Mouse (Mus musculus) layer of hippocampus, postnatal 14 days (tissue): ENCODE results near the gene Itprip. TPM values are rescaled to one million over a fixed set of nuclear protein-coding genes. Genes with fewer than 3 reads are reported as not detected.

Experiments
- DNase-seq, 2 experiments: peaks; one replicate each; pipeline ENCODE4 v3.0.0; 2021 to 2022; ENCODE audit warnings: low spot score in 2 of 2, mixed read lengths in 1 of 2
- total RNA-seq, 2 experiments: library from RNA; stranded (reverse); gene quantifications; 2 replicates each; pipeline ENCODE4 v1.2.3; 2021

Itprip gene
- total RNA-seq, 2 experiments from 2014 or later: 1.7 to 1.9 TPM

DNA sequence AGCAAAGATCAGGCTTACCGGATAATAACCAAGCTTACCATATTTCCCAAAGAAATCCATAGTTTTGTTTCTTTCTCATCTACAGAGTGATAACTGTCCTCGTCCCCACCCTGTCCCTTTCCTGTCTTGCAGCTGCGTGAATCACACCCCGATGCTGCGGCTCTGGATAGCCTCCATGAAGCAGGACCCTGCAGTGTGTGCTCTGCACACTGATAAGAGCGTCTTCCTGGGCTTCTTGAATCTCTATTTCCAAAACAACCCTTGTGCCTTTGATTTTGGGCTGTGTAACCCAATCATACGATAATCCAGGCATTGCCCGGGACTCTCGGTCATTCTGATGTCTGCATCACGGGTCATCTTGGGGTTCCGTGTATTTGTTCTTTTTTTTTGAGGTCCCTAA is 33.2 kb downstream of the Itprip start:
- no peak for DNase-seq

DNA sequence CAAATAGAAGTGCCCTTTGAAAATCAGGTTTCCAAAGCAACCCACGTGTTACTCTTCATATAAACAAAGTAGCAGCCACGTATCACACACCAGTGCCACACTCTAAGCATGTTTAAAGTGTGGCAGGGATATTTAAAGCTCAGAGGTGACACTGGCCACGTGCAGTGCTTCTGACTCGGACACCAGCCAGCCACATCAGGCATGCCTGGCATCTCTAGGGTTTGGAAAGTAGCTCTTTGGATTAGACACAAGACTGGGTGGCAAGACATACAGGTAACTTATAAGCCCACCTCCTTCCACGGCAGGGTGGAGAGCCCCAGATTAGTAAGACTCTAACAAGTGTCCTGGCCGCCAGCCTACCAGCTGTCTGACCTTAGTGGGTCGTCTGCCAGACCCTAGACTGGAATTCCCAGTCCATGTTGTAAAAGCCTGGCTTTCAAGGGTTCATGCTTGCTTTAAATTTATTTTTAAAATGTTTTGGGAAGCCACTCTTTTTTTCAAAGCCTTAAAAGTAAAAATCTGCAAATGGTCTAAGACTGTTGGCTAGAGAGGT is 33.8 kb downstream of the Itprip start:
- DNase-seq: no peak

DNA sequence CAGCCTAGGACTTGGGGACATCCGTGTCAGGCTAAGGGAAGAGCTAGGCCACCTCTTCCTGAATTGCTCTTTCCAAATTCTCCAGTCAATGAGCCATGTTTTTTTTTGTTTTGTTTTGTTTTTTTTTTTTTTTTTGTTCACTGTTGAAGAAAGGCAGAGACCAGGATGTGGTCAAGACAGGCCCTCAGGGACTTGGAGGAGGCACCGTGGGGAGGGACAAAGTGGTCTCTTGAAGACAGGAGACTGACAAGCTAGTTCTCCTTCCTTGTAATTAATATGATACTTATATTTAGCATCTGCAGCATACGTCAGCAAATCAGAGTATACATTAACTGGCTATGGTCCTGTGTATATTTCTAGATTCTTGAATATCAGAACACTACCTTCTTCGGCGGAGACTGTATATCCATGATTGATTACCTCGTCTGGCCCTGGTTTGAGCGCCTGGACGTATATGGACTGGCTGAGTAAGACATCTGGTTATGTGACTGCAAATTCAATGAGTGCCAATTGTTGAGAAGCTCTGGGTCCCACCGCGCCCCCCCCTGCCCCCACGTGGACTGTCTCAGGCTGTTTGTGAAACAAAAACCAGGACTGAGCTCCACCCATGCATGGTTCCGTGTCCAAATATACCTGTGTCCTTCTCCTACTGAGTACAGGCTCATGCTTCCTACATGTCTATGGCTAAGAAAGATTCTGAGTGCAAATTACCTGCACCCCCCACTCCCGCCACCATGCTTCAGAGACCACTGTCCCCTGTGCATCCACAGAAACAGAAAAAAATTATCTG is 34.6 kb downstream of the Itprip start:
- no peak for DNase-seq

DNA sequence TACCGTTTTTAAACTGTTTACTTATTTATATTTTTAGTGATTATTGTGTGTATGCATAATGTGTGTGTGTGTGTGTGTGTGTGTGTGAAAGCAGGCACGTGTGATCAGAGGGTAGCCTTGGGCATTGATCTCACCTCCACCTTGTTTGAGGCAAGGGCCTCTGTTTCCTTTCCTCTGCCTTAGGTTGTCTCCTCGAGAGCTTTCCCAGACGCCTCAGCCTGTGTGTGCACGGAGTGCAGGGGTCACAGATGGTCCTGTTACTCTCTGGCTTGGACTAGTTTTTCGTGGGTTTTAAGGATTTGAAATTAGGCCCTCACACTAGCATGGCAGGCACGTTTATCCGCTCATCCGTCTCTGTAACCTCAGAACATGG is 36.2 kb downstream of the Itprip start:
- DNase-seq: no peak

DNA sequence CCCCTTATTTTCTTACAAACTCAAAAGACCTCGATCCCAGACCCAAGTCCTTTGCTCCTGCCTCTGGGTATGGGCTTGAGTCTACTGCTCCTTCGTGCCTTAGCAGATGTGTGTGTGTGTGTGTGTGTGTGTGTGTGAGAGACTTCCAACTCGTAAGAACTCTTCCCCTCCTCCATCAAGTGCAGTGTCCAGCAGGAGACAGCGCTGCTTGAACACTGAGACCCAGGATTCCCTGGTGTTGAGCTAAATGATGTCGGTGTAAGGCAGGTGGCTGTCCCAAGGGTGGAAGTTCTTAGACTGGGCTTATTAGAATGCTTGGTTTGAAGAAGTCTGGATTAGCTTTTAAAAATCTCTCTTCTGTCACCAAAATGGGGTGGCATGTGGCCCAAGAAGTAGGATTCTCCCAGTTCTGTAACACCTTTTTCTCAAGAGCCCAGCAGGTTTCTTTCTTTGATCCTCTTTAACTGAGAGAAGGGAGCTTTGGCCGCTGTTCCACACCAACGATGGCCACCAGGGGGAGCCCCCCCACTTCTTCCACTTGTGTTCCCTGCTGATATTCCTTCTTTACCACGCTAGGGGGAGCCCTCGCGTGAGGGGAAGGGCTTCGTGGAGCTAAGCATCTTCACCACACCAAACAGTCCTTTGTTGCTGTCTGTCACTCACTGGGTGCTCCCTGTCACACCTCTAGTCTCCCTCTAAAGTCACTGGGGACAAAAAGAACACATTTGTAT is 36.8 kb downstream of the Itprip start:
- DNase-seq: peak; percentile 75 to 76

DNA sequence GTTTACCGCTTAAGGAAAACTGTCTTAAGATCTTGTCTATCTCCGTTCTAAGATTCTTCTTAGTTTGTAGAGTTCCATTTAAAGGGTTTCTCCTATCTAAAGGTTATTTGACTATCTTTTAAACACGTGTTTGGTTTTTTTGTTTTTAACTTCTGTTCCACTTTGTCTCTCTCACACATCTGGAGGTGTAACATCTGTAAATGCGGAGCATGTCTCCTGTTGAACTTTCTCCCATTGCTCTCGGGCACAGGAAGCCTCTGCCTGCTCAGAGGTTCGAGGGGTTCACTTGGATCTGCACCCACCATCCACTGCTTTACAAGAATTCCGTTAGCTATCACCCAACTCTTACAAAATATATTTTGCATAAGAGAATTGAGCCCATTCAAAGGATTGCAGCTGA is 37.6 kb downstream of the Itprip start:
- no peak for DNase-seq

DNA sequence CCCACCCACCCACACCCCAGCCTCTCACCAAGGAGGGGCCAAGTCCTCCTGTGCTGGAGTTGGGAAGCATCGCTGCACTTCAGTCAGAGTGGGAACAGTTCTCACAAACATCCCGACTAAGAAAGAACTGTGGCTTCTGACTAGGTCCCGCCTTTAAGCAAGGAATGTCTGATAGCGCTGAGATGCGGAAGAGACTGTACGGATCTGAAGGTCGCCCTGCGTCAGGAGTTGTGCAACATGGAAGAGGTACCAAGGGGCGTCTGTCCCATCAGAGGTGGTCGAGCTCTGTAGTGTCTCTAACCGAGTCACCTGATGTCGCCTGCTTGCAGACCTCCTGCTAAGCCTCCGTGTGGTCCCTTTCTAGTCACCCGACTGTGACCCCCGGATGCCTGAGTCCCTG is 42.8 kb downstream of the Itprip start:
- no peak for DNase-seq

DNA sequence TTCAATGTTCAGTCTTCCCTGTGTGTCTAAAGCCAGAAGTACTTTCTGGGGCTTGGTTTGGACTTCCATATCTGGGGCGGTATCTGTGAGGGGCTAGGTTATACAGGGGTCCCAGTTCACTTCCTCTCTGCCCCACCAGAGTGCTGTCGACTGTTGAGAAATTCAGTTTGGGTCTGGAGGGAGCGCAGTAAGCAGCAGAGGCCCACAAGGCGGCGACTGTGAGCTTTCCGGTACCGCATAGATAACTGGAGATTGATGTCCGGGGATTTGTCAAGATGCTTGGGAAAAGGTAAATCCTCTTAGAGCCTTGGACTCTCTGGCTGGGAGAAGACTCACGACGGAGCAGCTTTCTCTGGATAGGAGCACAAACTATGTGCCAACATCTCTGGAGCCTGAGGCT is 47.6 kb downstream of the Itprip start:
- DNase-seq: no peak

DNA sequence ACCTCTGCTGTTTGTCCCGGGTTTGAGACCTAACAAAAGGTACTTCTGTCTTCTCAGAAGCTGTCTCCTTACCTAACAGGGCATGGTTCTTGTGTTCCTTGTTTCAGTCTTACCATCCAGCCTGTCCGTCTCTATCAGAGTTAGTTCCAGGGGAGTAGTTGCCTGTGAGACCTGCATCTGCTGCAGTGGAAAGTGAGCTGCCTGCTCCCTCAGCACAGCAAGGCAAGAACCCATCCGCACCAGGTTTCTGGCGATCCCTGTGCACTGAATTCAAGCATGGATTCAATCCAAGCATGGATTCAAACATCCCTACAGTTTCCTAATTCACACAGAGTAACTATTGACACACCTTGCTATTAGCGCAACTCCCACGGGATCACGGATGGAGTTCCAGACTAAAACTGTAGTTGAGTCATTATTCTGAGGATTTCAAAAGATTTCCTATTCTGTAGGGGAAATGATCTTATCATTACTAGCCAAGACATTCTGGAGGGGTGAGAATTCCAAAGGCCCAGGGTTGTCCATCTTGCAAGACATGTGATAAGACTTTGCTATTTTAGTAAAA is 48.9 kb downstream of the Itprip start:
- DNase-seq: no peak

DNA sequence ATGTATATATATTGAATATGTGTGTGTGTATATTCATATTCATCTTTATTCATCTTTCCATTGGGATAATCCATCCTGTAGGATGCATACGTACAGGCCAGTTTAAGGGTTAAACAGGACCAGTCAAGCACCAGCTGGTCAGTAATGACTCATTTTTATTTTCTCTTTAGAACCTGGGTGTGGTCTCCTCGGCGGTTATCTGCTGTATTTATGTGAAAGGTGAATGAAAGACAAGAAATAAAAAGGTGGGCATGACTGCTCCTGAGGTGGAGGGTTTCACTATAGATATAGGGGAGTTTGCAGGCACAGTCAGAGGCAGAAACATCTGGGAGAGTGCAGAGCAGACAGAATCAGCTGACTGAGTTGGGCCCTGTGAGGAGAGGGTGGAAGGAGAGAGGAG is 49.6 kb downstream of the Itprip start:
- no peak for DNase-seq

DNA sequence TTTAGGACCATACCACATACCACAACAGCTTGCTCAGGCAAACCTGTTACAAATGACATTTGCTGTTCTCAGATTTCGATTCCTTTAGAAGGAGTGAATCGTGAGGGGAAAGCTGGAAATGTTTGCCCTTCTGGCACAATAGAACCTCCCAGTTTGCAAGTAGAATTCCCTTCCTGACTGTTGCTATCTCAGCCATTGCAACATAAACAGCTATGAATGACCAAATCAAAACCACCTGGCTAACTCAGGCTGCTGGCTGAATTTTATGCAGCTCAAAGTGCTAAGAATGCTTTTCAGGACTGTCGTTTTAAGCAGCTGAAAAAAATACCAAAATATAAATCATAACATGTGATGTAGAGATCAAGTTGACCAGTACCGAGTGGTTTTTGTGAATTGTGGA is 50.1 kb downstream of the Itprip start:
- DNase-seq: no peak

DNA sequence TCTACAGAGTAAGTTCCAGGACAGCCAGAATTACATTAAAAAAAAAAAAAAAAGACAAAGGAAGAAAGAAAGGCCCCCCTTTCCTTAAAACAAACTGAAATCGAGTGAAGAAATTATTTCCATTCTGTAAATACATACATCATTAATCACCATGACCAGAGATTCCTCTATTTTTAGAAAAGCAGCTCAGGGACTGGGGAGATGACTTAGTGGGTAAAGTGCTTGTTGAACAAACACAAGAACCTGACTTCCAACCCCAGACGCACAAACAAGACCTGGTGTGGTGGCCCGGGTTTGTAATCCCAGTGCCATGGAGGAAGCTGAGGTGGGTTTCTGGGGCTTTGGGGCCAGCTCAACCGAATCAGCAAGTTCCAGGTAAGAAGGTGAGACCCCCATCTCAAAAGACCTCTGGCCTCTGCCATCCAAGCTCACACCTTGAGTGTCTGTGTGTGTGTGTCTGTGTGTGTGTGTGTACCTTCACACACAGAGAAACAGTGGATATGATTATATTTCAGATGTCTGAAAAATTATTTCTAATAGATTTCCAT is 51.4 kb downstream of the Itprip start:
- no peak for DNase-seq

DNA sequence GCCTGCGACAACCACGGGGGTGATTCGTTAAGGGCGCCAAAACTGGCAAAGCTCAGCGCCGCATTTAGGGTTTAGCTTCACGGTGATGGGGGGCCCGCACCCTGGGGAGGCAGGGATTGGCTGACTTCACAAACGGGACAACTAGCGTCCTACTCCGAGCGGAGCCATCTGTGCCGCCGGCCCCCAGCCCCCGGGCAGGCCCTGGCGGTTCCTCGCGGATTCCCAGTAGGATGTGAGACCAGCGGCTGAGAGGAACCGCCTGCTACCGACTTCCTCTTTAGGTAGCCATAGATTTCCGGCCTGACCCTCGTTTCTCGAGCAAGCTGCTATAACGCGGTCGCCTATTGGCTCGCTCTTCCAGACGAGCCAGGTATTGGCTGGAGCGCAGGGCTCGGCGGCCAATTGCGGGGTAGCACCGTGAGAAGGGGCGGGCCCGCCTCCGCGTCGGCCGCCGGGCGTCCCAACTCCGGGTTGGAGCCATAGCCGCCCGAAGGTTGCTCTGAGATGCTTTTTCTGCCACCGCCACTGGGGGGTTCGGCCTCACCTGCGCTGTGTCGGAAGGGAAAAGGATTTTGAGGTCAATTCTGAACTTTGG is 53.6 kb downstream of the Itprip start, which contains the start of gene Gsto2:
Gene Gsto2 (plus strand): TSS at position 182 of the 595 bp plus-strand sequence.
- peak; percentile 90 to 97 for DNase-seq

DNA sequence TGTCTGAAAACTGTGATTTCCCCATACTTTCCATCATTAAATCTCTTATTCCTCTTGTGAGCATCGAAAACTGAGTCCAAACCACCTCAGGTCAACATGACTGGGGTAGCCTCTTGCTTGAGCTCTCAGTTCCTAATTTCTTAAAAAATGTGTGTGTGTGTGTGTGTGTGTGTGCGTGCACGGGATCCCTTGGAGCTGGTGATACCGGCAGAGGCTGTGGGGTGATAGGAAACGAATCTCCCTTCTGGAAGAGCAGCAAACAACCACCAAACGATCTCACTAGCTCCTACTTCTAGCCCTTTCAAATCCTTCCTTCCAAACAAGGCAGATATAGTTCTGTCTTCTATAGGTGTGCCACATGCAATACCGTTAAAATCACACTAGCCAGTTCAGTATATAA is 54.4 kb downstream of the Itprip start:
- no peak for DNase-seq

DNA sequence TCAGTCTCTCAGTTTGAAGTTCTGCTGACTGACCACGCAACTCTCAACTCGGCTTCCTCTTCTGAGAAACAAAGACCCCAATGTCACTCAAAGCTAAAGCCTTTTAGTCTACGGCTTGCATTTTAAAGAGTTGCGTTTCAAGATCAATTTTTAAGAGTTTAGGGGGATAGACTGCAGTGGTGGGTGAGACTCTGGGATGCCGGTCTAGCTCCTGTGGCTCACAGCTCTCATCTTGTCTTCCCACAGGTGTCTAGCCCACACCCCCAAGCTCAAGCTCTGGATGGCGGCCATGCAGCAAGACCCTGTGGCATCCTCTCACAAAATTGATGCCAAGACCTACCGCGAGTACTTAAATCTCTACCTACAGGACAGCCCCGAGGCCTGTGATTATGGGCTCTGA is 55.0 kb downstream of the Itprip start:
- no peak for DNase-seq

DNA sequence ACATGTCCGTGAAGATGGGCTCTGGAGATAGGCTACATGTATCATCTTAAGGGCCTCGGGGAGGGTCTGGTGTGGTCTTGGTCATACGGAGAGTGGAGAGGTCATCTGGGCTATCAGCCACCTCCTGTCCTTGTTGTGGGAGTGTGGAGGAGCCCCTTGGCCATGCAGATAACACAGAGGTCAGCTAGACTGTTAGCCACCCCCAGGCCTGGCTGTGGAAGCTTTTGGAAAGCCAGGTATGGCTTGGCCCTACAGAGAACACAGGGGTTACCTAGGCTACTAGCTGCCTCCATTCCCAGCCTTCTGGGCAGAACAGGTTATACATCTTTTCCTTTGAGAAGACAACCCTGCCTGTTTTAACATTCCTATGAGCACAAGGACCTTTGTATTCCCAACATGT is 56.5 kb downstream of the Itprip start:
- DNase-seq: no peak

DNA sequence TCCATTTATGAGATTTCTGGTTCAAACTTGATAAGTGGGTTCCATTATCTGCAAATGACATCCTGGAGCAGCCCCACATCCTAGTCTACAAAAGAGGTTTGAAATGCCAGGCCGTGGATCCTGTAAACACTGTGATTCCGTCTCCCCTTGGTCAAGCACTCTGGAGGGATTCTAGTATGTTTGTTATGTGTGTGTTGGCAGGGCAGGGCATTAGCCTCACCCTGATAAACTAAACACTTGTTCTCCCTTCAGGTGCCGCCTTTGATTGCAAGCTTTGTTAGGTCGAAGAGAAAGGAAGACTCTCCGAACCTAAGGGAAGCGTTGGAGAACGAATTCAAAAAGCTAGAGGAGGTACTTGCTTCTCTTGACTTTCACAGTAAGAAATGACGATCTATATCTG is 59.9 kb downstream of the Itprip start:
- DNase-seq: no peak

DNA sequence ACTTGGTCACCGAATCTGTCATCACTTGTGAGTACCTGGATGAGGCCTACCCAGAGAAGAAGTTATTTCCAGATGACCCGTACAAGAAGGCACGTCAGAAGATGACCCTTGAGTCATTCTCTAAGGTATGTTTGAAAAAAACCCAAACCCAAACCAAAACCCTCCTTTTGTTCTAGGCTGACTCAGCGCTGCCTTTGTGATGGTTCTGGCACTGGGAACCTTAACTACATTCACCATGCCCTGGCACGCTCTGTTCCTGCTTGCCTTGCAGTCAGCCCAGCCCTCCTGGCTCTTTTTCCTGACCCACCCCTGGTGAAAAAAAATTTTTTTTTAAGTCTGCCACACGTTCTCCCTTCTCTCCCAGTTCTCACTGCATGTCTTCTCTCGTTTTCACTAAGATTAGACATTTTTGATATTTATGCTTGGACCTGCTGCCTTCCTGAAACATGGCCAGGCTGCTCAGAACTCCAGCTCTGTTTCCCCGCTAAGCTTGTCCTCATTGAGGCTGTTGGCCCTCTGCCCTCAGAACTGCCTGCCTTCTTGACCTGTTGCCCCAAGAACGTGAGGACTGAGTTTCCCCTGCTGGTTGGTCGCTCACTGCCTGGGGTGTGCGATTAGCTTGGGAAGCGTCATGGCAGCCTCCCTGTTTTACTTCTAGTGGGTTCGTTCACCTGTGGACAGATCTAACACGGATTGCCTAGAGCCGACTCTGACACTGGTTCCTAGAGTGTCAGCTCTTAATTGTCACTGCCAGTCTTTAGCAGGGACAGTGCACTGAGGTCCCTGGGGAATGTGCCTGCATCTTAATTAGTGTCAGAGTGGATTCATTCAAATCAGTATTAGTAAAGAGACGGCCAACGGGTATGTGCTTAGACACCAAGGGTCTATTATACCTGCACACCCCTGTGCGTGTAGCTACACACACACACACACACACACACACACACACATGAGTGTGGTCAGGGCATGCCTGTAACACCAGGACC is 60.8 kb downstream of the Itprip start:
- no peak for DNase-seq

DNA sequence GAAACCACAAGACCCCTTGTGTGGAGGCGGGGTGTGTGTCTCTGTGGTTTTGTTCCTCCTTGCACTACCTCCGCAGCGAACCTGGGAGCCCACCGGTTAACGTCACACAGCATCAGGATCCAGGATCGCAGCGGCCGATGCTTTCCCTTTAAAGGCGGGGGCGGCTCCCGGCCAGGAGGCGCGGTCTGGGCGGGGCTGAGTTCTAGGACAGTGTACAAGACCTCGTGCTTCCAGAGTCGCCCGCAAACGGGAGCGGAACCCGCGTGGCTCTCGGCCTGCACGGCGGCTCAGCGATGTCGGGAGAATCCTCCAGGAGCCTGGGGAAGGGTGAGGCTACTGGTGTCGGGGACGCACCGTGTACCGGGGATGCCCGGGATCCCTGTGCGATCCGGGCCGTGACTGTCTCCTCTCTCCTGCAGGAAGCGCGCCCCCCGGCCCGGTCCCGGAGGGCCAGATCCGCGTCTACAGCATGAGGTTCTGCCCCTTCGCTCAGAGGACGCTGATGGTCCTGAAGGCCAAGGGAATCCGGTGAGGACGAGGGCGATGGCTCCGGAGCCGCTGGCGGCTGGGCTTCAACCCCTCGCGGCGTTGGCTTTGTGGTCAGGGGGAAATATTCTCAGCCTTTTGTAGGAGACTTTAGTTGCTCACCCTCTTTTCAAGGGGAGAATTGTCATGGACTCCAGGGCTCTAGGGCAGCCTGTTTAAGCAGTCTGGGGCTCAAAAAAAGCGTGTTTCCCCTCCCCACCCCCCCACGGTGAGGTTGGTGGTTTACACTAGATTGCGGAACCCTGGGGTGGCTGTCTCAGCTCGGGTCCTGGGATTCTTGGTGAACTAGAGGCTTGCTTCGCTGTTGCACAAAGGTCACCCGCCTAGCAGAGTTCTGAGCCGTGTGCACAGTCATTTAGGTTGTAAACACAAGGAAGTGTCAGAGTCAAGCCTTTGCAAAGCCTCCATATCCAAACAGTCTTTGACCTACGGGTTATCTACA is 64.0 kb downstream of the Itprip start, which contains the start of gene Gsto1:
Gene Gsto1 (plus strand): TSS at position 175 of the 988 bp plus-strand sequence.
- peak; percentile 82 to 89 for DNase-seq
